Comparison of ENCODE assay signal across 7 mouse cellular contexts in genomic region chr9:21321513-21321835, GRCm38 (mm10). TPM values are rescaled to one million over a fixed set of nuclear protein-coding genes. Genes with fewer than 3 reads are reported as not detected.
DNase-seq lines count a peak whose midpoint lies in the region; ATAC-seq and TF ChIP-seq lines count a peak whose summit lies in the region.

No protein-coding gene starts in this region.

- peaks cover 11% of the 10 kb centered on the region for H3K27me3 ChIP-seq in E14TG2a.4 (ENCODE audit: insufficient read depth, low read length)
- H3K27me3 ChIP-seq in embryonic facial prominence, embryonic 13.5 days = no peaks in the 10 kb centered on the region
- no peaks in the 10 kb centered on the region for H3K27me3 ChIP-seq in limb, embryonic 10.5 days (ENCODE audit: low read depth, poor library complexity, severe bottlenecking)
- H3K27me3 ChIP-seq in midbrain, embryonic 11.5 days (ENCODE audit: control insufficient read depth, insufficient read depth, low read length) = no peaks in the 10 kb centered on the region

- H3K4me1 ChIP-seq in E14TG2a.4 (replicated peaks; ENCODE audit: low read depth, low read length) = peaks cover 64% of the 10 kb centered on the region
- peaks cover 17% of the 10 kb centered on the region for H3K4me1 ChIP-seq in embryonic facial prominence, embryonic 13.5 days
- peaks cover 24% of the 10 kb centered on the region for H3K4me1 ChIP-seq in limb, embryonic 10.5 days
- H3K4me1 ChIP-seq in midbrain, embryonic 11.5 days (ENCODE audit: control insufficient read depth, insufficient read depth, low read length) = peaks cover 11% of the 10 kb centered on the region

- peak overlapping the region; percentile 94 for H3K4me2 ChIP-seq in embryonic facial prominence, embryonic 13.5 days
- H3K4me2 ChIP-seq in midbrain, embryonic 11.5 days = peak overlapping the region; percentile 96

- 0 out of 2 replicates have a peak overlapping the region, but pooled peaks have one; percentile 28 for H3K27ac ChIP-seq in embryonic facial prominence, embryonic 13.5 days
- peak overlapping the region; percentile 87 for H3K27ac ChIP-seq in limb, embryonic 10.5 days
- no peak overlapping the region for H3K27ac ChIP-seq in midbrain, embryonic 11.5 days (ENCODE audit: low read depth, low read length)

- TF ChIP-seq CTCF in E14TG2a.4 (conservative IDR thresholded peaks at IDR 0.05; ENCODE audit: low read length) = no peak

- H3K9me3 ChIP-seq in E14TG2a.4 (ENCODE audit: low read length) = no peaks in the 10 kb centered on the region
- no peaks in the 10 kb centered on the region for H3K9me3 ChIP-seq in embryonic facial prominence, embryonic 13.5 days
- no peaks in the 10 kb centered on the region for H3K9me3 ChIP-seq in limb, embryonic 10.5 days (replicated peaks)
- no peaks in the 10 kb centered on the region for H3K9me3 ChIP-seq in midbrain, embryonic 11.5 days (ENCODE audit: control insufficient read depth, low read length)

- DNase-seq in A20 (ENCODE audit: low read depth, low spot score) = peak; percentile 75
- peak; percentile 39 for DNase-seq in heart, postnatal 4 days
- DNase-seq in limb, embryonic 10.5 days (ENCODE audit: low spot score) = no peak
- DNase-seq in midbrain, embryonic 11.5 days (ENCODE audit: low spot score, missing footprints) = no peak
- DNase-seq in thymus, adult 18-20 months = peak; percentile 46 to 76

- H3K9ac ChIP-seq in embryonic facial prominence, embryonic 13.5 days = peak overlapping the region; percentile 88
- peak overlapping the region; percentile 81 for H3K9ac ChIP-seq in midbrain, embryonic 11.5 days (ENCODE audit: low read length)

- H3K4me3 ChIP-seq in E14TG2a.4 (replicated peaks; ENCODE audit: low read length) = peak overlapping the region; percentile 85
- H3K4me3 ChIP-seq in embryonic facial prominence, embryonic 13.5 days = peak overlapping the region; percentile 81
- H3K4me3 ChIP-seq in limb, embryonic 10.5 days = peak overlapping the region; percentile 80
- H3K4me3 ChIP-seq in midbrain, embryonic 11.5 days (ENCODE audit: low read depth, low read length) = peak overlapping the region; percentile 66

- ATAC-seq in embryonic facial prominence, embryonic 13.5 days (ENCODE audit: insufficient number of reproducible peaks, insufficient read depth, low FRiP score, low TSS enrichment, low read depth) = no peak
- no peak for ATAC-seq in midbrain, embryonic 11.5 days (ENCODE audit: low FRiP score)

- no peaks in the 10 kb centered on the region for H3K36me3 ChIP-seq in E14TG2a.4 (ENCODE audit: insufficient read depth, low read length)
- H3K36me3 ChIP-seq in embryonic facial prominence, embryonic 13.5 days = peaks cover 10% of the 10 kb centered on the region; the same call in 1 of the 2 replicates
- peaks cover 19% of the 10 kb centered on the region for H3K36me3 ChIP-seq in limb, embryonic 10.5 days
- peaks cover 3% of the 10 kb centered on the region; the same call in 1 of the 2 replicates for H3K36me3 ChIP-seq in midbrain, embryonic 11.5 days (ENCODE audit: control insufficient read depth, insufficient read depth, low read length)

- 11% methylated on average over 6 of the region's 6 CpGs for WGBS in embryonic facial prominence, embryonic 13.5 days
- 16% methylated on average over 6 of the region's 6 CpGs for WGBS in limb, embryonic 10.5 days
- WGBS in midbrain, embryonic 11.5 days = 18% methylated on average over 6 of the region's 6 CpGs

RNA-seq across cellular contexts. Expression of gene Slc44a2, which starts 1.0 kb away (rescaled TPM):
- polyA plus RNA-seq in embryonic facial prominence, embryonic 13.5 days (2015; fragmentation: Nextera tagmentation; extraction: Ambion mirVana) = 120 and 123 TPM in 2 replicates
- total RNA-seq in heart, postnatal 4 days (2021) = 10 to 100 TPM; 63.4 to 65.0 TPM
- polyA plus RNA-seq in limb, embryonic 10.5 days (2016; fragmentation: Nextera tagmentation; extraction: Ambion mirVana) = 68.5 and 81.1 TPM in 2 replicates
- 53.9 and 58.6 TPM in 2 replicates for polyA plus RNA-seq in midbrain, embryonic 11.5 days (2014; fragmentation: Nextera tagmentation; extraction: Ambion mirVana)

RNA-seq across cellular contexts. Expression of gene Ap1m2, which starts 9.3 kb away (rescaled TPM):
- 22.3 and 30.1 TPM in 2 replicates for polyA plus RNA-seq in embryonic facial prominence, embryonic 13.5 days (2015; fragmentation: Nextera tagmentation; extraction: Ambion mirVana)
- total RNA-seq in heart, postnatal 4 days (2021) = not detected
- polyA plus RNA-seq in limb, embryonic 10.5 days (2016; fragmentation: Nextera tagmentation; extraction: Ambion mirVana) = 7.8 and 8.6 TPM in 2 replicates
- polyA plus RNA-seq in midbrain, embryonic 11.5 days (2014; fragmentation: Nextera tagmentation; extraction: Ambion mirVana) = 0.36 and 0.68 TPM in 2 replicates

RNA-seq across cellular contexts. Expression of gene Cdkn2d, which starts 30.3 kb away (rescaled TPM):
- polyA plus RNA-seq in embryonic facial prominence, embryonic 13.5 days (2015; fragmentation: Nextera tagmentation; extraction: Ambion mirVana) = 52.1 and 56.2 TPM in 2 replicates
- total RNA-seq in heart, postnatal 4 days (2021) = 10 to 100 TPM; 49.5 to 54.6 TPM
- polyA plus RNA-seq in limb, embryonic 10.5 days (2016; fragmentation: Nextera tagmentation; extraction: Ambion mirVana) = 32.7 and 38.0 TPM in 2 replicates
- 70.6 and 71.9 TPM in 2 replicates for polyA plus RNA-seq in midbrain, embryonic 11.5 days (2014; fragmentation: Nextera tagmentation; extraction: Ambion mirVana)

RNA-seq across cellular contexts. Expression of gene Kri1, which starts 33.7 kb away (rescaled TPM):
- 16.8 and 19.2 TPM in 2 replicates for polyA plus RNA-seq in embryonic facial prominence, embryonic 13.5 days (2015; fragmentation: Nextera tagmentation; extraction: Ambion mirVana)
- 10 to 100 TPM; 18.5 to 21.0 TPM for total RNA-seq in heart, postnatal 4 days (2021)
- 18.9 and 19.1 TPM in 2 replicates for polyA plus RNA-seq in limb, embryonic 10.5 days (2016; fragmentation: Nextera tagmentation; extraction: Ambion mirVana)
- 13.2 and 16.3 TPM in 2 replicates for polyA plus RNA-seq in midbrain, embryonic 11.5 days (2014; fragmentation: Nextera tagmentation; extraction: Ambion mirVana)

RNA-seq across cellular contexts. Expression of gene Ilf3, which starts 46.2 kb away (rescaled TPM):
- polyA plus RNA-seq in embryonic facial prominence, embryonic 13.5 days (2015; fragmentation: Nextera tagmentation; extraction: Ambion mirVana) = 248 and 252 TPM in 2 replicates
- total RNA-seq in heart, postnatal 4 days (2021) = 10 to 100 TPM; 79.5 to 80.1 TPM
- 320 and 362 TPM in 2 replicates for polyA plus RNA-seq in limb, embryonic 10.5 days (2016; fragmentation: Nextera tagmentation; extraction: Ambion mirVana)
- 263 and 266 TPM in 2 replicates for polyA plus RNA-seq in midbrain, embryonic 11.5 days (2014; fragmentation: Nextera tagmentation; extraction: Ambion mirVana)

Comparison
In these comparisons a context has a peak if more than half of its experiments do, and no peak if none do; other contexts are left out.
1. DNase-seq: peak in A20 (single experiment), heart, postnatal 4 days (single experiment) and thymus, adult 18-20 months (2 of 2); none in limb, embryonic 10.5 days (single experiment) and midbrain, embryonic 11.5 days (single experiment).
2. Peak in every context shown above with its lines, with median percentiles within 50 percentile points of each other: H3K4me3 ChIP-seq.